Mouse (Mus musculus) hindbrain, embryonic 14.5 days (tissue): ENCODE data around the gene Svip. TPM values are rescaled to one million over a fixed set of nuclear protein-coding genes. Genes with fewer than 3 reads are reported as not detected.

Source experiments
- ATAC-seq: fragments of 200-750 bp; cut with Nextera tagmentation; 2 replicates; pipeline ENCODE4 v1.8.0; 2017; ENCODE audit warnings: moderate number of reproducible peaks, mild to moderate bottlenecking, moderate TSS enrichment, moderate library complexity; ENCODE audit not compliant: low FRiP score
- DNase-seq: peaks from one replicate; pipeline ENCODE4 v3.0.0-alpha.2; 2015; ENCODE audit warnings: low spot score
- H3K27ac ChIP-seq: fragments of 300-500 bp; sonication (generic); 2 replicates; pipeline ENCODE4 v1.5.1; 2014; ENCODE audit warnings: mild to moderate bottlenecking, moderate library complexity
- H3K27me3 ChIP-seq: fragments of 300-500 bp; sonication (generic); 2 replicates; pipeline ENCODE4 v1.6.1; 2014; ENCODE audit warnings: mild to moderate bottlenecking, low read length, mixed read lengths; ENCODE audit not compliant: control insufficient read depth, insufficient read depth
- H3K36me3 ChIP-seq: fragments of 300-500 bp; sonication (generic); replicated peaks from 2 replicates; pipeline ENCODE4 v1.6.1; 2014; ENCODE audit not compliant: control insufficient read depth, insufficient read depth
- H3K4me1 ChIP-seq: fragments of 300-500 bp; sonication (generic); replicated peaks from 2 replicates; pipeline ENCODE4 v1.6.1; 2014; ENCODE audit warnings: antibody characterized with exemption, low read length, mixed read lengths; ENCODE audit not compliant: control insufficient read depth, insufficient read depth
- H3K4me2 ChIP-seq: fragments of 300-500 bp; sonication (generic); replicated peaks from 2 replicates; pipeline ENCODE4 v1.6.1; 2014; ENCODE audit warnings: mild to moderate bottlenecking, moderate library complexity
- H3K4me3 ChIP-seq: fragments of 300-500 bp; sonication (generic); replicated peaks from 2 replicates; pipeline ENCODE4 v1.5.1; 2014; ENCODE audit warnings: mild to moderate bottlenecking, low read length
- H3K9ac ChIP-seq: fragments of 300-500 bp; sonication (generic); 2 replicates; pipeline ENCODE4 v1.6.1; 2014
- H3K9me3 ChIP-seq: fragments of 300-500 bp; sonication (generic); 2 replicates; pipeline ENCODE4 v1.6.1; 2016; ENCODE audit warnings: low read length; ENCODE audit not compliant: control insufficient read depth
- WGBS: fragments of 180-500 bp; shearing (Covaris S2); extraction: QIAGEN DNeasy Blood & Tissue Kit; methylation state at CpG from one replicate; pipeline ENCODE4 v1.1.7; 2014; 5-methylcytosine and 5-hydroxymethylcytosine counted together
- polyA plus RNA-seq: library from polyadenylated mRNA; unstranded; fragments of >200 nt; fragmentation: Nextera tagmentation; extraction: Ambion mirVana; gene quantifications from 2 replicates; pipeline ENCODE4 v1.2.1, GENCODE M21; 2014

Svip gene
- polyA plus RNA-seq, 1 experiment from 2014 or later, result 23.2 TPM

GRCm38 (mm10) chr7:51967581-51967980 is 38.2 kb downstream of the Svip start:
- Histone ChIP-seq H3K27me3 (no peaks in the 10 kb centered on the region), H3K9me3 (no peaks in the 10 kb centered on the region), H3K4me2 (no peak overlapping the region), H3K36me3 (no peaks in the 10 kb centered on the region), H3K27ac (no peak overlapping the region), H3K9ac (no peak overlapping the region), H3K4me1 (peaks cover 1% of the 10 kb centered on the region; the same call in 1 of the 2 replicates), H3K4me3 (no peak overlapping the region)
- no peak for DNase-seq
- ATAC-seq, result no peak
- WGBS, result 88% methylated on average over 4 of the region's 4 CpGs

GRCm38 (mm10) chr7:51964681-51965080 is 41.1 kb downstream of the Svip start:
- no peaks in the 10 kb centered on the region for H3K27me3 ChIP-seq
- H3K9me3 ChIP-seq, result no peaks in the 10 kb centered on the region
- DNase-seq (no peak), ATAC-seq (no peak)
- H3K4me2 ChIP-seq, result no peak overlapping the region
- no peaks in the 10 kb centered on the region for H3K36me3 ChIP-seq
- H3K27ac ChIP-seq, result no peak overlapping the region
- H3K4me3 ChIP-seq, result no peak overlapping the region
- H3K9ac ChIP-seq, result no peak overlapping the region
- peaks cover 25% of the 10 kb centered on the region for H3K4me1 ChIP-seq
- WGBS, result 95% methylated on average over 7 of the region's 7 CpGs

GRCm38 (mm10) chr7:51962219-51962952 is 43.4 kb downstream of the Svip start:
- Histone ChIP-seq H3K4me2 (no peak overlapping the region), H3K4me1 (peaks cover 25% of the 10 kb centered on the region), H3K27me3 (no peaks in the 10 kb centered on the region), H3K36me3 (no peaks in the 10 kb centered on the region), H3K27ac (peak overlapping the region; percentile 52), H3K4me3 (no peak overlapping the region), H3K9ac (no peak overlapping the region), H3K9me3 (no peaks in the 10 kb centered on the region)
- peak; percentile 46 for DNase-seq
- WGBS, result 50% methylated on average over 10 of the region's 10 CpGs
- peak; percentile 74 for ATAC-seq

- no peak overlapping the region for H3K9ac ChIP-seq
- 34% methylated on average over 6 of the region's 6 CpGs for WGBS
- no peaks in the 10 kb centered on the region for H3K9me3 ChIP-seq
- DNase-seq (peak; percentile 81), ATAC-seq (peak; percentile 64; the same call in 1 of the 2 replicates)
- no peaks in the 10 kb centered on the region for H3K27me3 ChIP-seq
- H3K36me3 ChIP-seq, result no peaks in the 10 kb centered on the region
- no peak overlapping the region for H3K4me3 ChIP-seq
- H3K4me2 ChIP-seq, result no peak overlapping the region
- H3K27ac ChIP-seq, result peak overlapping the region; percentile 66
- peaks cover 25% of the 10 kb centered on the region for H3K4me1 ChIP-seq
These were observed 45.0 kb downstream of the Svip start for GRCm38 (mm10) chr7:51960698-51961374.

- no peak overlapping the region for H3K9ac ChIP-seq
- no peaks in the 10 kb centered on the region for H3K36me3 ChIP-seq
- H3K4me2 ChIP-seq, result no peak overlapping the region
- H3K4me3 ChIP-seq, result no peak overlapping the region
- H3K27ac ChIP-seq, result no peak overlapping the region
- ATAC-seq, result no peak
- DNase-seq, result no peak
- peaks cover 28% of the 10 kb centered on the region for H3K4me1 ChIP-seq
- H3K27me3 ChIP-seq, result no peaks in the 10 kb centered on the region
- H3K9me3 ChIP-seq, result no peaks in the 10 kb centered on the region
These were observed 48.1 kb downstream of the Svip start for GRCm38 (mm10) chr7:51957766-51958165.

GRCm38 (mm10) chr7:51955424-51956041 is 50.3 kb downstream of the Svip start:
- Histone ChIP-seq H3K4me3 (no peak overlapping the region), H3K9ac (no peak overlapping the region), H3K4me1 (peaks cover 9% of the 10 kb centered on the region), H3K27ac (peak overlapping the region; percentile 4; the same call in 1 of the 2 replicates), H3K36me3 (no peaks in the 10 kb centered on the region), H3K4me2 (no peak overlapping the region), H3K27me3 (no peaks in the 10 kb centered on the region), H3K9me3 (no peaks in the 10 kb centered on the region)
- ATAC-seq, result peak; percentile 48
- DNase-seq, result no peak
- WGBS, result 48% methylated on average over 9 of the region's 9 CpGs

Other genes with a start within 250 kb of the Svip start
- gene Gas2, start 144.0 kb downstream of the Svip start, polyA plus RNA-seq, result 14.3 and 14.4 TPM in 2 replicates
- gene Fancf, start 143.8 kb downstream of the Svip start, polyA plus RNA-seq, result 11.1 and 11.7 TPM in 2 replicates
- gene 1700015G11Rik, start 9.7 kb upstream of the Svip start, polyA plus RNA-seq, result not detected in 2 replicates